Mouse (Mus musculus): ENCODE data around the gene Usp5. TPM values are rescaled to one million over a fixed set of nuclear protein-coding genes. Genes with fewer than 3 reads are reported as not detected.

Gene Usp5
- polyA plus RNA-seq, 1 experiment from 2014 or later: 110 TPM

DNA sequence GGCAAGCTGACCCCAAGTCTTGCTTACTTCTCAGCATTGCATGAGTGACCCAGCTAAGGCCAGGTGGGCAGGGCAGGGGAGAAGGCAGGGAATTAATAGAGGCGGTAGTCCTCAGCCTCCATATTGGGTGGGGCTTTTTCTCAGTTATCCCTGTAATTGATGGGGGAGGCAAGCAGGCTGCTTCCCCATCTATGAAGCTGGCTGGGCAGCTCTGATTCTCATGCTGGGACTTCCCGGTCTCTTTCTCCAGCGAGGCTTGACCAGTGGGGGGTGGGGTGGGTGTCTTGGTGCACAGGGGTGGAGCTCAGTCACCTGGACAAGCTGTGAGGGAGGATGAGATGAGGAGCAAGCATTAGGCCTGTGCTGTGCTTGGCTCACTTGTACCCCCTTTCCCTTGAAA is 32.5 kb upstream of the Usp5 start:
- H3K27me3 ChIP-seq (replicated peaks; ENCODE audit: control insufficient read depth, insufficient read depth, low read length): no peaks in the 10 kb centered on the region
- peaks cover 11% of the 10 kb centered on the region for H3K4me1 ChIP-seq (ENCODE audit: control insufficient read depth, insufficient read depth, low read length)
- DNase-seq (ENCODE audit: low spot score) (no peak), ATAC-seq (ENCODE audit: low read depth) (no peak)
- no peak overlapping the region; the same call in 1 of the 2 replicates for H3K4me2 ChIP-seq (ENCODE audit: low read depth, low read length)
- H3K9ac ChIP-seq (ENCODE audit: low read depth, low read length): 0 out of 2 replicates have a peak overlapping the region, but pooled peaks have one; percentile 30
- 20% methylated on average over 3 of the region's 3 CpGs for WGBS
- H3K36me3 ChIP-seq (ENCODE audit: control insufficient read depth, insufficient read depth, low read length): no peaks in the 10 kb centered on the region
- no peak overlapping the region for H3K27ac ChIP-seq (replicated peaks; ENCODE audit: low read depth, low read length)
- H3K9me3 ChIP-seq (ENCODE audit: control insufficient read depth, low read length): no peaks in the 10 kb centered on the region
- no peak overlapping the region for H3K4me3 ChIP-seq (ENCODE audit: low read depth, low read length)

DNA sequence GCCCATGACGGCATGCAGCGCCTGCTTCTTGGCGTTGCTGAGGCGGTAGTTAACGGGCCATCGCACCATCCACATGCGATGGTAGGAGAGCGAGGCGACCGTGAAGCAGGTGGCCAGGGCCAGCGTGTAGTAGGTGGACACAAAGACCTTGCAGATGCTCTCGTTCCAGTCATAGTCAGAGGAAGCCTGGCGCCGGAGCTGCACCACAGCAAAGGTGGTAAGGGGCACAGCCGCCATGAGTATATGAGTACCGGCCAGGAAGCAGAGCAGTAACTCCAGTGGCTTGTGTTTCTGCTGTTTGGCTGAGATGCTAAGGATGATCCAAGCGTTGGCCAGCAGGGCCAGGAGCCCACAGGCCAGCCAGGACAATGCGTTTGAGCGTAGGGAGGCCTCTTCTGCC is 32.0 kb upstream of the Usp5 start:
- no peak overlapping the region for H3K4me2 ChIP-seq (ENCODE audit: low read depth, low read length)
- no peak for ATAC-seq (ENCODE audit: low read depth)
- H3K27me3 ChIP-seq (replicated peaks; ENCODE audit: control insufficient read depth, insufficient read depth, low read length): no peaks in the 10 kb centered on the region
- 0 out of 2 replicates have a peak overlapping the region, but pooled peaks have one; percentile 30 for H3K9ac ChIP-seq (ENCODE audit: low read depth, low read length)
- peaks cover 12% of the 10 kb centered on the region for H3K4me1 ChIP-seq (ENCODE audit: control insufficient read depth, insufficient read depth, low read length)
- no peaks in the 10 kb centered on the region for H3K36me3 ChIP-seq (ENCODE audit: control insufficient read depth, insufficient read depth, low read length)
- H3K9me3 ChIP-seq (ENCODE audit: control insufficient read depth, low read length): no peaks in the 10 kb centered on the region
- H3K27ac ChIP-seq (replicated peaks; ENCODE audit: low read depth, low read length): no peak overlapping the region
- no peak for DNase-seq (ENCODE audit: low spot score)
- 88% methylated on average over 17 of the region's 19 CpGs for WGBS
- H3K4me3 ChIP-seq (ENCODE audit: low read depth, low read length): no peak overlapping the region

DNA sequence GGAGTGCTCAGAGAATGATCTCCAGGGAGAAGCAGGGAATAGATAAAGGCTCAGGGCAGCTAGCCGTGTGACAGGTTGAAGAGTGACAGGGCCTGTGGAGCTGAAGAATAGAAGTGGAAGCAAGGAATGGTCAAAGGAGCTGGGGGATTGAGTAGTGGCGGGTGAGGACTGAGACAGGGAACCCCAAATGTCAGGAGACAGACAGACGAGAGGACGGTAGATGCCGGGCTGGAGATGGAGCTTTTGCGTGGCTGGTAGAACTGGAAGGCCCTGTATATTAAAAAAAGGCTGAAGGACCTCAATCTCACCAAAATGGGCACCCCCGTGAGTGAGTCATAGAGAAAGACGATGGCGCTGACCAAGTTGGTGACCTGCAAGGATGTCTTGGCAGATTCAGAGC is 31.2 kb upstream of the Usp5 start:
- DNase-seq (ENCODE audit: low spot score) (no peak), ATAC-seq (ENCODE audit: low read depth) (no peak)
- Histone ChIP-seq H3K27me3 (replicated peaks; ENCODE audit: control insufficient read depth, insufficient read depth, low read length) (no peaks in the 10 kb centered on the region), H3K9ac (ENCODE audit: low read depth, low read length) (0 out of 2 replicates have a peak overlapping the region, but pooled peaks have one; percentile 35), H3K9me3 (ENCODE audit: control insufficient read depth, low read length) (no peaks in the 10 kb centered on the region), H3K27ac (replicated peaks; ENCODE audit: low read depth, low read length) (no peak overlapping the region), H3K4me2 (ENCODE audit: low read depth, low read length) (no peak overlapping the region), H3K4me3 (ENCODE audit: low read depth, low read length) (no peak overlapping the region), H3K4me1 (ENCODE audit: control insufficient read depth, insufficient read depth, low read length) (peaks cover 18% of the 10 kb centered on the region), H3K36me3 (ENCODE audit: control insufficient read depth, insufficient read depth, low read length) (no peaks in the 10 kb centered on the region)
- WGBS: 76% methylated on average over 6 of the region's 9 CpGs

DNA sequence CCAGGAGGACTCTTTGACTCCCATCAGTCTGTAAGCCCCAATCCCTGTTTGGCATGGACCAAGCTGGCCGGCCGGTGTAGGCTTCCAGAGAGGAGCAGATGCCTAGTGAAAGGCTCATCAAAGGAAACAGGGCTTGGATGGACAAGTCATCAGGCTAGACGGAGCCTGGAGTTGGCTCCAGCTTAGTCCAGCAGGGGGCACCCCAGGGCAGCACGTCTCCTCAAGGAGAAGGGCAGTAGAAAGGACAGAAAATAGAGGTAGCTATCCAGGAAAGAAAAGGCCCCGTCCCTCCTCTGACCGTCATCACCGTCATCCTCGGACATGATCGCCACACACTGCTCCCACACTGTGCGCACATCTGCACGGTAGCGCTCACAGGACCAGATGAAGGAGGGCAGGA is 30.4 kb upstream of the Usp5 start:
- Histone ChIP-seq H3K27me3 (replicated peaks; ENCODE audit: control insufficient read depth, insufficient read depth, low read length) (no peaks in the 10 kb centered on the region), H3K9ac (ENCODE audit: low read depth, low read length) (0 out of 2 replicates have a peak overlapping the region, but pooled peaks have one; percentile 35), H3K9me3 (ENCODE audit: control insufficient read depth, low read length) (no peaks in the 10 kb centered on the region), H3K4me2 (ENCODE audit: low read depth, low read length) (no peak overlapping the region), H3K4me1 (ENCODE audit: control insufficient read depth, insufficient read depth, low read length) (peaks cover 18% of the 10 kb centered on the region), H3K27ac (replicated peaks; ENCODE audit: low read depth, low read length) (peak overlapping the region; percentile 16; the same call in 1 of the 2 replicates), H3K4me3 (ENCODE audit: low read depth, low read length) (no peak overlapping the region), H3K36me3 (ENCODE audit: control insufficient read depth, insufficient read depth, low read length) (peaks cover 5% of the 10 kb centered on the region; the same call in 1 of the 2 replicates)
- WGBS: 7% methylated on average over 12 of the region's 12 CpGs
- 0 out of 2 replicates have a peak, but pooled peaks have one; percentile 4 for ATAC-seq (ENCODE audit: low read depth)
- peak; percentile 77 for DNase-seq (ENCODE audit: low spot score)

DNA sequence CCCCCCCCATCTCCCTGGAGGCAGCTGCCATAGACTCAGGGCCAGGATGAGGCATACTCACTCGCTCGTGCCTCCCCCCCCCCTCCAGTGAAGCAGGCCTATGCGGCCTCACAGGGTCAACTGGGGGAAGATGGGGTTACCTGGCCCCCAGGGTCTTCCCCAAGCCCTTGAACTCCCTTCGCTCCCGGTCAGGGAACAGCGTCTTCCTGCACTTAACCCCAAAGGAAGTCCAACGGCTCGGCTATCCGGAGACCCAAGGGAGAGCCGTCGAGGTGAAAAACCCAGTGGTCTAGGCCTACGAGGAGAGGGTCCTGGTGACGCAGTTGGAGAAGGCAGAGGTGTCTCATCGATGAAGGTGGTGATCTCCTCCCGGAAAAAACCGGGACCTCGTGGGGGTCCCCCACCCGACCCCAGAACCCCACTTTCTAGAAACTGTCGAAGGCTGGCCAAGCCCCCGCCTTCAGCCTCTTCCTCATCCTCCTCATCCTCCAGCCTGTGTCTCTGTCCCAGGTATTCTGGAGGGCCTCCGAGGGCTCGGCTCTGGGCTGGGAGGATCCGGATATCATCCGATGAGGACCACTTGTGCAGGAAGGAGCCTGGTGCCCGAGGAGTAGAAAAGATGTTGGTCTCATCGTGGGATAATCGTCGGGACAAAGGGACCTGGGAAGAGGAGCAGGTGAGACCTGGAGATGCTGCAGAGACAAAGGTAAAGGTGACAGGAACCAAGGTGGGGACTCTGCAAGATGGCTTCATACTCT is 29.5 kb upstream of the Usp5 start:
- no peaks in the 10 kb centered on the region for H3K9me3 ChIP-seq (ENCODE audit: control insufficient read depth, low read length)
- DNase-seq (ENCODE audit: low spot score) (no peak), ATAC-seq (ENCODE audit: low read depth) (no peak)
- WGBS: 80% methylated on average over 23 of the region's 28 CpGs
- no peaks in the 10 kb centered on the region for H3K27me3 ChIP-seq (replicated peaks; ENCODE audit: control insufficient read depth, insufficient read depth, low read length)
- peak overlapping the region; percentile 74 for H3K4me2 ChIP-seq (ENCODE audit: low read depth, low read length)
- H3K27ac ChIP-seq (replicated peaks; ENCODE audit: low read depth, low read length): peak overlapping the region; percentile 99; the same call in 1 of the 2 replicates
- H3K4me3 ChIP-seq (ENCODE audit: low read depth, low read length): peak overlapping the region; percentile 83; the same call in 1 of the 2 replicates
- peaks cover 18% of the 10 kb centered on the region for H3K4me1 ChIP-seq (ENCODE audit: control insufficient read depth, insufficient read depth, low read length)
- peak overlapping the region; percentile 98; the same call in 1 of the 2 replicates for H3K9ac ChIP-seq (ENCODE audit: low read depth, low read length)
- H3K36me3 ChIP-seq (ENCODE audit: control insufficient read depth, insufficient read depth, low read length): peaks cover 14% of the 10 kb centered on the region

DNA sequence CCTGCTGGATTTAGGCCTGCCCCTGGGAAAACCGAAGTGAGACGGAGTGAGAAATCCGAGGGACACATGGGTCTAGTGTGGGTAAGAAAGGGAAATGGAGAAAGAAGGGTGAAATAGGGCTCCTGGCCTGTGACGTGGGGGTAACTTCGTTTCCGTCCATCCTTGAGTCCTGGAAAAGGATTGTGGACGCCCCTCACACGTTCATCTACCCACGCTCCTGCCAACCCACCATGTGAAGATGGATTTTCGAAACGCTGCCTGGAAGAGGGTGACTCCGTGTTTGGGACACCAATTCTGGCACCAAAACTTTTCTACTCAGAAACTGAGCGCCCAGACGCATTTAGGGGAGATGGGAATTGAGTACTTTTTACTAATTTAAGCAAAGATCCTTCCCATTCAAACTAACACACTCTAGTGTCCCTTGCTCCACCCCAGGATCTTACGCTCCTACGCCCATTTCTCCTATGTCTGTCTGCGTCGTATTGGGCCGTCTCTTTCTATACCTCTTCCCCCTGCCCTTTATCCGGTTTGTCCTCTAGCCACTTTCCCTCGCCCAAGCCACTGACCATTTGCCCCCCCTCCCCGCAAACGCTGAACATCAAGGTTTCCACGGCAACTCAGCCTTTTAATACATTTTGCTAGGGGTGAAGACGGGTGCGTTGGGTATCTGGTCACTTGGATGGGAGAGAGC is 28.7 kb upstream of the Usp5 start:
- ATAC-seq (ENCODE audit: low read depth) (no peak), DNase-seq (ENCODE audit: low spot score) (no peak)
- H3K36me3 ChIP-seq (ENCODE audit: control insufficient read depth, insufficient read depth, low read length): peaks cover 21% of the 10 kb centered on the region
- H3K27me3 ChIP-seq (replicated peaks; ENCODE audit: control insufficient read depth, insufficient read depth, low read length): no peaks in the 10 kb centered on the region
- no peaks in the 10 kb centered on the region for H3K9me3 ChIP-seq (ENCODE audit: control insufficient read depth, low read length)
- H3K9ac ChIP-seq (ENCODE audit: low read depth, low read length): peak overlapping the region; percentile 98
- WGBS: 27% methylated on average over 26 of the region's 26 CpGs
- H3K27ac ChIP-seq (replicated peaks; ENCODE audit: low read depth, low read length): peak overlapping the region; percentile 99
- peak overlapping the region; percentile 83 for H3K4me3 ChIP-seq (ENCODE audit: low read depth, low read length)
- H3K4me2 ChIP-seq (ENCODE audit: low read depth, low read length): peak overlapping the region; percentile 74
- H3K4me1 ChIP-seq (ENCODE audit: control insufficient read depth, insufficient read depth, low read length): peaks cover 16% of the 10 kb centered on the region

DNA sequence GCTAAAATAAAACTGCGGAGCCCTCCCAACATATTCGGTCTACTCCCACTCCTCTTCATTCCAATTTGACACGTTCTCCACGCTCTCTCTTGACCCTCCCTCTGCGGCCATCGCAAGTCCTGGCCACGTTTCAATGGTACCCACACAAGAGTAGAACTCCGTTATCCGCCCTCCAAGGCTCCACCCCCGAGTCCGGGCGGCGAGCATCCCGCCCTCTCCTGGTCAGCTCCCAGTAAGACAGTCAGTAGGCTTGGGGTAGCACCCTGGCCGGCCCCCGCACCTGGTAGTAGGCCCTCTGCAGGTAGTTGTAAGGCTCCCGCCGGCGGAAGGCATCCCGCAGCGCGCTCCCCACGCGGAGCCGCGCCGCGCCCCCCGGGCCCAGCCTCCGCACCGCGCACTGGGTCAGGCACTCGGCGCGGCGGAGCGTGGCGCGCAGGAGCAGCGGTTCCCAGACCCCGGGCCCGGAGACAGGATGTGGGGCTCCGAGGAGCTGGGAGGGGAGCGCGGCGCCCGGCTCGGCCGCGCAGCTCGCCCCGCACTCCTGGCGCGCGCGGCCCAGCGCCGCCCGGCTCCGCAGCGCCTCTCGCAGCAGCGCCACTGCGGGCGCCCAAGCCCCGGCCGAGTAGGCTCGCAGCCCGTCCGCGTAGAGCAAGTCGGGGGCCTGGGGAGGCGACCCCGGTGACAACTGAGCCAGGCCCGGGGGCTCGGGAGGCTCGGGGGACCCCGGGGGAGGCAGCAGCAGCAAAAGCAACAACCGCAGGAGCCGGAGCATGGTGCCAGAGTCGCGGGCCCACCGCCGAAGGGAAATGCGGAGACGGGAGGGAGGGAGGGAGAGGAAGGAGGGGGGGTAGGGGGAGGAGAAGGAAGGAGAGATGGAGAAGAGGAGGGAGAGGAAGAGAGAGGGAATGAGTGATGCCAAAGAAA is 27.9 kb upstream of the Usp5 start, which contains the start of gene P3h3:
P3h3 (minus strand) TSS at position 837 of the 924 bp plus-strand sequence.
- ATAC-seq (ENCODE audit: low read depth): peak; percentile 91

DNA sequence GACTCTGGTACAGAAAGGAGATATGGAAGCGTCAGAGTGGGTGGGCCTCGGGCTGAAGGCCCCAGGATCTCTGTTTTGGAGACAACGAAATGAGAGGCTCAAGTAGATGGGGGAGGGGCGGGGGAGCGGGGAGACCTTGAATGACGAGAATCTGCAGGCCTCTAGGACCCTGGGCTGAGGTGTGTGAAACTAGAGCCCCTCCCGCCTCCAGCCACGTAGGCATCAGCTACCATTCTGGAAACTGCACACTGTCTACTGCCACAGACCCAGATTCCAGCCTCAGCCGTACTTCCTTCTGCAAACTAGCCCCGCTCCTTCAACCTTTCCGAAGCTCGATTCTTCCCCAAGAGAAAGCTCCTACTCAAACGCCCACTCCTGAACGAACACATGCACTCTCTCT is 27.0 kb upstream of the Usp5 start:
- 7% methylated on average over 13 of the region's 14 CpGs for WGBS
- peak; percentile 80 for ATAC-seq (ENCODE audit: low read depth)
- peak overlapping the region; percentile 99 for H3K27ac ChIP-seq (replicated peaks; ENCODE audit: low read depth, low read length)

More for the DNA sequence above, 27.9 kb upstream of the Usp5 start, which contains the start of gene P3h3:
- peak; percentile 93 for DNase-seq (ENCODE audit: low spot score)
- no peaks in the 10 kb centered on the region for H3K9me3 ChIP-seq (ENCODE audit: control insufficient read depth, low read length)
- peak within 1 kb of the TSS; percentile 99 for H3K27ac ChIP-seq (replicated peaks; ENCODE audit: low read depth, low read length)
- H3K9ac ChIP-seq (ENCODE audit: low read depth, low read length): peak within 1 kb of the TSS; percentile 98
- peaks cover 29% of the 10 kb centered on the region for H3K36me3 ChIP-seq (ENCODE audit: control insufficient read depth, insufficient read depth, low read length)
- under 1% methylated on average over 36 of the region's 86 CpGs for WGBS
- no peaks in the 10 kb centered on the region for H3K27me3 ChIP-seq (replicated peaks; ENCODE audit: control insufficient read depth, insufficient read depth, low read length)
- peaks cover 11% of the 10 kb centered on the region; the same call in 1 of the 2 replicates for H3K4me1 ChIP-seq (ENCODE audit: control insufficient read depth, insufficient read depth, low read length)
- peak within 1 kb of the TSS; percentile 83 for H3K4me3 ChIP-seq (ENCODE audit: low read depth, low read length)
- H3K4me2 ChIP-seq (ENCODE audit: low read depth, low read length): peak within 1 kb of the TSS; percentile 74

More for the DNA sequence above, 27.0 kb upstream of the Usp5 start:
- DNase-seq (ENCODE audit: low spot score): peak; percentile 90
- Histone ChIP-seq H3K4me2 (ENCODE audit: low read depth, low read length) (peak overlapping the region; percentile 74), H3K4me3 (ENCODE audit: low read depth, low read length) (peak overlapping the region; percentile 83), H3K36me3 (ENCODE audit: control insufficient read depth, insufficient read depth, low read length) (peaks cover 38% of the 10 kb centered on the region), H3K27me3 (replicated peaks; ENCODE audit: control insufficient read depth, insufficient read depth, low read length) (no peaks in the 10 kb centered on the region), H3K9me3 (ENCODE audit: control insufficient read depth, low read length) (no peaks in the 10 kb centered on the region), H3K4me1 (ENCODE audit: control insufficient read depth, insufficient read depth, low read length) (peaks cover 11% of the 10 kb centered on the region; the same call in 1 of the 2 replicates), H3K9ac (ENCODE audit: low read depth, low read length) (peak overlapping the region; percentile 98)
